Mouse (Mus musculus): Measurements from ENCODE around the gene Slit3.

Slit3 gene

GRCm38 (mm10) chr11:35756411-35757303 is 635.6 kb downstream of the Slit3 start:
- no peak for DNase-seq (ENCODE audit: low spot score in 2 of 2)
